Mouse (Mus musculus) neural tube, embryonic 11.5 days (tissue): ENCODE measurements around the gene Aktip. TPM values are rescaled to one million over a fixed set of nuclear protein-coding genes. Genes with fewer than 3 reads are reported as not detected.

ENCODE experiments used
- ATAC-seq: fragments of 200-750 bp; cut with Nextera tagmentation; 2 replicates; pipeline ENCODE4 v1.8.0; 2017; ENCODE audit warnings: moderate number of reproducible peaks, mild to moderate bottlenecking, moderate TSS enrichment, moderate library complexity; ENCODE audit not compliant: insufficient read depth, low FRiP score, low TSS enrichment
- DNase-seq: peaks from one replicate; pipeline ENCODE4 v3.0.0-alpha.2; 2015; ENCODE audit warnings: low spot score
- H3K27ac ChIP-seq: fragments of 300-500 bp; sonication (generic); 2 replicates; pipeline ENCODE4 v1.5.1; 2014; ENCODE audit warnings: low read depth, mild to moderate bottlenecking, low read length
- H3K27me3 ChIP-seq: fragments of 300-500 bp; sonication (generic); 2 replicates; pipeline ENCODE4 v1.6.1; 2014; ENCODE audit warnings: mild to moderate bottlenecking, low read length, mixed read lengths; ENCODE audit not compliant: control insufficient read depth, insufficient read depth
- H3K36me3 ChIP-seq: fragments of 300-500 bp; sonication (generic); 2 replicates; pipeline ENCODE4 v1.6.1; 2014; ENCODE audit warnings: mild to moderate bottlenecking, low read length, moderate library complexity, mixed read lengths; ENCODE audit not compliant: control insufficient read depth, insufficient read depth
- H3K4me1 ChIP-seq: fragments of 300-500 bp; sonication (generic); 2 replicates; pipeline ENCODE4 v1.6.1; 2014; ENCODE audit warnings: low read length, mixed read lengths; ENCODE audit not compliant: control insufficient read depth, insufficient read depth
- H3K4me2 ChIP-seq: fragments of 300-500 bp; sonication (generic); 2 replicates; pipeline ENCODE4 v1.6.1; 2014; ENCODE audit warnings: low read depth, mild to moderate bottlenecking, moderate library complexity
- H3K4me3 ChIP-seq: fragments of 300-500 bp; sonication (generic); 2 replicates; pipeline ENCODE4 v1.5.1; 2014; ENCODE audit warnings: low read depth, low read length
- H3K9ac ChIP-seq: fragments of 300-500 bp; sonication (generic); 2 replicates; pipeline ENCODE4 v1.6.1; 2014; ENCODE audit warnings: mild to moderate bottlenecking, low read length
- H3K9me3 ChIP-seq: fragments of 300-500 bp; sonication (generic); 2 replicates; pipeline ENCODE4 v1.6.1; 2016; ENCODE audit warnings: low read length; ENCODE audit not compliant: control insufficient read depth
- WGBS: fragments of 180-500 bp; shearing (Covaris S2); extraction: QIAGEN DNeasy Blood & Tissue Kit; methylation state at CpG from one replicate; pipeline ENCODE4 v1.1.7; 2014; 5-methylcytosine and 5-hydroxymethylcytosine counted together
- polyA plus RNA-seq: library from polyadenylated mRNA; unstranded; fragments of >200 nt; fragmentation: Nextera tagmentation; extraction: Ambion mirVana; gene quantifications from 2 replicates; pipeline ENCODE4 v1.2.1, GENCODE M21; 2014

Aktip gene
- polyA plus RNA-seq, 1 experiment from 2014 or later, result 82.0 TPM

GRCm38 (mm10) chr8:91132731-91133130 lies 67.0 kb downstream of the Aktip start:
- Histone ChIP-seq H3K9me3 (no peaks in the 10 kb centered on the region), H3K27me3 (no peaks in the 10 kb centered on the region), H3K36me3 (no peaks in the 10 kb centered on the region), H3K4me2 (peak overlapping the region; percentile 86; the same call in 1 of the 2 replicates), H3K9ac (no peak overlapping the region), H3K4me3 (peak overlapping the region; percentile 83), H3K27ac (no peak overlapping the region), H3K4me1 (peaks cover 14% of the 10 kb centered on the region)
- DNase-seq (no peak), ATAC-seq (no peak)
- 82% methylated on average over 4 of the region's 4 CpGs for WGBS

GRCm38 (mm10) chr8:91126786-91127185 lies 73.0 kb downstream of the Aktip start:
- peaks cover 2% of the 10 kb centered on the region; the same call in 1 of the 2 replicates for H3K36me3 ChIP-seq
- no peaks in the 10 kb centered on the region for H3K9me3 ChIP-seq
- WGBS, result 92% methylated on average over 8 of the region's 8 CpGs
- no peaks in the 10 kb centered on the region for H3K4me1 ChIP-seq
- no peak overlapping the region for H3K4me2 ChIP-seq
- no peaks in the 10 kb centered on the region for H3K27me3 ChIP-seq
- no peak overlapping the region for H3K4me3 ChIP-seq
- ATAC-seq (no peak), DNase-seq (no peak)
- no peak overlapping the region for H3K9ac ChIP-seq
- no peak overlapping the region for H3K27ac ChIP-seq

DNA sequence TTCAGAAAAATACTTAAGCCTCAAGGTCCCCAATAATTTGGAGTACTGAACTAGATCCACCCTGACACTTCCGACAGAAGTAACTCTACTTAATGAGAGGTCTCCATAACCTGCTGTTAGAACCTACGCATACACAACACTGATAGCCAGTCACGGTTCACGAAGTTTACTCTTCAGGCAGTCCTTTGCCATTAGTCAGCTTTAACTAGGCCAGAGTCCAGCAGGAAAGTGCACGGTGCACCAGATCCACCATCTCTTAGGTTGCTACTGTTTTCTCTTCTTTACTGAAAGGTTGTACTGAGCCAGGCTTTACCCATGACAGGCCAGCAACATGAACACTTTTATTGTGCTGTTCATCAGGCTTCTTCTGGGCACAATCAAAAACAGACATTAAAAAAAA lies 75.5 kb downstream of the Aktip start:
- Histone ChIP-seq H3K4me1 (no peaks in the 10 kb centered on the region), H3K27me3 (no peaks in the 10 kb centered on the region), H3K9ac (no peak overlapping the region), H3K27ac (no peak overlapping the region), H3K4me2 (no peak overlapping the region), H3K36me3 (peaks cover 2% of the 10 kb centered on the region; the same call in 1 of the 2 replicates), H3K9me3 (no peaks in the 10 kb centered on the region), H3K4me3 (no peak overlapping the region)
- WGBS, result 94% methylated on average over 5 of the region's 5 CpGs
- no peak for ATAC-seq
- DNase-seq, result no peak

DNA sequence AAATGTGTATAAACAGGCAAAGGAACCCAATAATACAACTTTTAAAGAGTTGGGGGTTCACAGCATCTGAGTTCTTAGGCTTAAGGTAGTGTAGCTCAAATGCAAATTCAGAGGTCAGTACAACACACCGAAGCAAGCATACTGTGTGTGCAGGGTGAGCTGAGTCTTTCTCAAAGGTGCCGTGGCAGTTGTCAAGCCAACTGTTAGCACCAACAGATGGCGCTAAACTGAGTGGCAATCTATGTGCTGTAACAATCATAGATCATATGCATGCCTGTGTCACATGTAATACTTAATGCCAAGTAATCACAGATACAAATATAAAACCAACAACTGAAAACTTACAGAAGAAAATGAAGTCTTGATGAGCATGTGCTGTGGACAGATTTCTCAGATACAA lies 81.6 kb downstream of the Aktip start:
- ATAC-seq, result no peak
- Histone ChIP-seq H3K9me3 (no peaks in the 10 kb centered on the region), H3K4me3 (no peak overlapping the region), H3K27ac (no peak overlapping the region), H3K9ac (no peak overlapping the region), H3K4me1 (no peaks in the 10 kb centered on the region), H3K4me2 (no peak overlapping the region), H3K36me3 (peaks cover 7% of the 10 kb centered on the region; the same call in 1 of the 2 replicates), H3K27me3 (no peaks in the 10 kb centered on the region)
- 76% methylated on average over 3 of the region's 3 CpGs for WGBS
- no peak for DNase-seq

DNA sequence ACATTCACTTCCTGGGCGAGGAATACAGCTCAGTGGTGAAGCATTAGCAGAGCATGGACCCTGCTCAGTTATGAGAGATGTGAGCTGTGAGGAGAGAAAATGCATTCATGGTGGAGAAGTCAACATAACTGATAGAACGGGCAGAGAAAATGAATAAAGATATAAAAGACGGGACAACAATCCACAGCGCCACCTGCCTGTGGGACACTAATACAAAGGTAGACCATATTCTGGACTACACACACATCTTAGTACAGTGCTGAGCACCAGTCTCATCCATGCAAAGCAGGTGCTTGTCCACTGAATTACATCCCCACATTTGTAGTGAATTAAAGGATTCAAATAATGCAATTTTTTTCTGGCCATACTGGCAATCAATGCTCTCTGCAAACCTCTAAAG lies 82.2 kb downstream of the Aktip start:
- Histone ChIP-seq H3K9me3 (no peaks in the 10 kb centered on the region), H3K4me1 (no peaks in the 10 kb centered on the region), H3K27ac (no peak overlapping the region), H3K4me2 (no peak overlapping the region), H3K4me3 (no peak overlapping the region), H3K9ac (no peak overlapping the region), H3K36me3 (peaks cover 7% of the 10 kb centered on the region; the same call in 1 of the 2 replicates), H3K27me3 (no peaks in the 10 kb centered on the region)
- DNase-seq (no peak), ATAC-seq (no peak)
- 93% methylated on average over 4 of the region's 4 CpGs for WGBS

DNA sequence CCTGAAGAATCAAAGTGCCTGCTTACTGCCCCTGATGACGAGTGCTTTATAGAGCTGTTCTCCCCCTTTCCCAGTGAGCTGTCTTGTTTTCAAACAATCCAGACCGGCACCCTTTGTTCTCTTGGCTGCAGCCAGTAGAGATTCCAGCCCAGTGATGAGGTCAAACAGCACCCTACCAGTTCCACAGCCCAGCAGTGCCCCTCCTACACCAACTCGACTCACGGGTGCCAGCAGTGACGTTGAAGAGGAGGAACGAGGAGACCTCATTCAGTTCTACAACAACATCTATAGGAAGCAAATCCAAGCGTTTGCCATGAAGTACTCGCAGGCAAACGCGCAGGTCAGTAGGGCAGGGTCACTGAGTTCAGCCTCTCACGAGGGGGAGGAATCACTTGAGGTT lies 84.9 kb downstream of the Aktip start:
- Histone ChIP-seq H3K36me3 (peaks cover 5% of the 10 kb centered on the region; the same call in 1 of the 2 replicates), H3K9me3 (no peaks in the 10 kb centered on the region), H3K9ac (no peak overlapping the region), H3K4me3 (no peak overlapping the region), H3K4me1 (no peaks in the 10 kb centered on the region), H3K4me2 (no peak overlapping the region), H3K27ac (no peak overlapping the region), H3K27me3 (no peaks in the 10 kb centered on the region)
- ATAC-seq (no peak), DNase-seq (no peak)
- 59% methylated on average over 11 of the region's 11 CpGs for WGBS

- WGBS, result 89% methylated on average over 5 of the region's 5 CpGs
- no peak overlapping the region for H3K27ac ChIP-seq
- no peak overlapping the region for H3K4me3 ChIP-seq
- H3K4me2 ChIP-seq, result no peak overlapping the region
- H3K4me1 ChIP-seq, result no peaks in the 10 kb centered on the region
- H3K36me3 ChIP-seq, result peaks cover 5% of the 10 kb centered on the region; the same call in 1 of the 2 replicates
- no peaks in the 10 kb centered on the region for H3K27me3 ChIP-seq
- no peak for ATAC-seq
- no peaks in the 10 kb centered on the region for H3K9me3 ChIP-seq
- H3K9ac ChIP-seq, result no peak overlapping the region
- no peak for DNase-seq
Observed at GRCm38 (mm10) chr8:91114428-91114827, 85.3 kb downstream of the Aktip start.

DNA sequence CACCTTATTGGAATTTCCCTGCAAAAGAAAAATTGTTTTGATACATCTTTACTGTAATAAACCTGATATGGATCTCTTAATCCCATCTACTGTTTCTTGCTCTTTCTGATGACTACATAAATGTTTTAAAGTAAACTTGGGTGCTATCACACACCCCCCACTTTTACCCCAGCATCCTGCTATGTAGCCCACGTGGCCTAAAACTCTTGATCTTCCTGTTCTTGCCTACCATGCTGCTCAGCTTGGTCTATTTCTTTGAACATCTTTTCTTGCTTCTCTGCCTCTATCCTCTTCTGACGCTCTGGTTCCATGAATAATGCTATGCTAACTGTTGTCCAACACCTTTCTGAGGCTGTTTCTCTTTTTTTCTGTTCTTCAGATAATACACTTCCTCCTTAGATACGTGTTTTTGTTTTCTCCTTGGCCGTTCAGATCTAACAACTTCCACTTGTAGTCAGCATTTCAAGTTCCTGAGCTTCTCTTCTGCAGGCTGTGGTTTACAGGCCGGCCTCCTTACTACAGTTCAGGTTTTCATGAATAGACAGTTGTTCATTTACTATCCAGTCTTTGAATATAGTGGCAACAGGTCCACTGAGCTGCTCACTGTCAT lies 87.8 kb downstream of the Aktip start:
- no peaks in the 10 kb centered on the region for H3K9me3 ChIP-seq
- H3K4me1 ChIP-seq, result no peaks in the 10 kb centered on the region
- WGBS, result 89% methylated on average over 5 of the region's 5 CpGs
- H3K4me2 ChIP-seq, result no peak overlapping the region
- ATAC-seq (no peak), DNase-seq (no peak)
- 0 out of 2 replicates have a peak, but pooled peaks cover 2% of the 10 kb centered on the region for H3K36me3 ChIP-seq
- H3K9ac ChIP-seq, result no peak overlapping the region
- no peak overlapping the region for H3K4me3 ChIP-seq
- H3K27me3 ChIP-seq, result no peaks in the 10 kb centered on the region
- H3K27ac ChIP-seq, result no peak overlapping the region

- Histone ChIP-seq H3K27ac (no peak overlapping the region), H3K9me3 (no peaks in the 10 kb centered on the region), H3K9ac (no peak overlapping the region), H3K36me3 (no peaks in the 10 kb centered on the region; the same call in none of the 2 replicates), H3K4me1 (no peaks in the 10 kb centered on the region), H3K4me2 (no peak overlapping the region), H3K4me3 (no peak overlapping the region), H3K27me3 (no peaks in the 10 kb centered on the region)
- DNase-seq, result no peak
- WGBS, result 93% methylated on average over 12 of the region's 12 CpGs
- ATAC-seq, result no peak
Observed at GRCm38 (mm10) chr8:91106271-91106670, 93.5 kb downstream of the Aktip start.
